Mouse (Mus musculus) lung, embryonic 15.5 days (tissue): ENCODE measurements around the gene Rho. TPM values are rescaled to one million over a fixed set of nuclear protein-coding genes. Genes with fewer than 3 reads are reported as not detected.
A peak's percentile ranks its signal among the peaks of the same experiment; 100 is the strongest.

Experiments used
- ATAC-seq: fragments of 200-750 bp; cut with Nextera tagmentation; 2 replicates; pipeline ENCODE4 v1.8.0; 2017; ENCODE audit warnings: moderate number of reproducible peaks, borderline replicate concordance; ENCODE audit not compliant: low FRiP score, low TSS enrichment; ENCODE audit errors: extremely low read depth
- H3K27ac ChIP-seq: fragments of 300-500 bp; sonication (generic); 2 replicates; pipeline ENCODE4 v1.5.1; 2015; ENCODE audit warnings: moderate library complexity, mild to moderate bottlenecking, inconsistent platforms
- H3K27me3 ChIP-seq: fragments of 300-500 bp; sonication (generic); 2 replicates; pipeline ENCODE4 v1.6.1; 2015; ENCODE audit warnings: inconsistent platforms
- H3K36me3 ChIP-seq: fragments of 300-500 bp; sonication (generic); 2 replicates; pipeline ENCODE4 v1.6.1; 2015; ENCODE audit warnings: inconsistent platforms
- H3K4me1 ChIP-seq: fragments of 300-500 bp; sonication (generic); 2 replicates; pipeline ENCODE4 v1.6.1; 2015; ENCODE audit warnings: inconsistent platforms
- H3K4me2 ChIP-seq: fragments of 300-500 bp; sonication (generic); 2 replicates; pipeline ENCODE4 v1.6.1; 2015; ENCODE audit warnings: inconsistent platforms, mild to moderate bottlenecking, moderate library complexity
- H3K4me3 ChIP-seq: fragments of 300-500 bp; sonication (generic); 2 replicates; pipeline ENCODE4 v1.5.1; 2015; ENCODE audit warnings: mild to moderate bottlenecking, inconsistent platforms
- H3K9ac ChIP-seq: fragments of 300-500 bp; sonication (generic); 2 replicates; pipeline ENCODE4 v1.6.1; 2015; ENCODE audit warnings: inconsistent platforms
- H3K9me3 ChIP-seq: fragments of 300-500 bp; sonication (generic); 2 replicates; pipeline ENCODE4 v1.6.1; 2016; ENCODE audit warnings: inconsistent platforms
- WGBS: fragments of 180-500 bp; shearing (Covaris S2); methylation state at CpG from one replicate; pipeline ENCODE4 v1.1.7; 2015; 5-methylcytosine and 5-hydroxymethylcytosine counted together
- polyA plus RNA-seq: library from polyadenylated mRNA; unstranded; fragments of >200 nt; fragmentation: Nextera tagmentation; extraction: Ambion mirVana; gene quantifications from 2 replicates; pipeline ENCODE4 v1.2.1, GENCODE M21; 2015

The Rho gene
- polyA plus RNA-seq, 1 experiment from 2014 or later: 0.20 TPM

- peak overlapping the region; percentile 41 for H3K4me2 ChIP-seq
- H3K9ac ChIP-seq: peak overlapping the region; percentile 21; the same call in 1 of the 2 replicates
- no peaks in the 10 kb centered on the region for H3K27me3 ChIP-seq
- H3K36me3 ChIP-seq: no peaks in the 10 kb centered on the region
- H3K27ac ChIP-seq: peak overlapping the region; percentile 94
- ATAC-seq: no peak
- H3K9me3 ChIP-seq: no peaks in the 10 kb centered on the region
- no peak overlapping the region; the same call in none of the 2 replicates for H3K4me3 ChIP-seq
- WGBS: 43% methylated on average over 12 of the region's 12 CpGs
- H3K4me1 ChIP-seq: peaks cover 91% of the 10 kb centered on the region
Observed at GRCm38 (mm10) chr6:115986472-115987095, 55.0 kb downstream of the Rho start.

GRCm38 (mm10) chr6:115987096-115987747 is 55.7 kb downstream of the Rho start:
- H3K27me3 ChIP-seq: peaks cover 4% of the 10 kb centered on the region; the same call in 1 of the 2 replicates
- no peaks in the 10 kb centered on the region for H3K9me3 ChIP-seq
- peaks cover 94% of the 10 kb centered on the region for H3K4me1 ChIP-seq
- no peaks in the 10 kb centered on the region for H3K36me3 ChIP-seq
- peak overlapping the region; percentile 41 for H3K4me2 ChIP-seq
- H3K4me3 ChIP-seq: no peak overlapping the region; the same call in 1 of the 2 replicates
- no peak overlapping the region for H3K9ac ChIP-seq
- ATAC-seq: no peak
- WGBS: 45% methylated on average over 9 of the region's 9 CpGs
- peak overlapping the region; percentile 94 for H3K27ac ChIP-seq

GRCm38 (mm10) chr6:115989032-115989431 is 57.5 kb downstream of the Rho start:
- Histone ChIP-seq H3K36me3 (no peaks in the 10 kb centered on the region), H3K27me3 (peaks cover 23% of the 10 kb centered on the region), H3K9ac (no peak overlapping the region), H3K9me3 (no peaks in the 10 kb centered on the region), H3K4me1 (peaks cover 90% of the 10 kb centered on the region), H3K27ac (no peak overlapping the region), H3K4me2 (peak overlapping the region; percentile 86), H3K4me3 (peak overlapping the region; percentile 6; the same call in 1 of the 2 replicates)
- ATAC-seq: no peak
- WGBS: 75% methylated on average over 5 of the region's 5 CpGs

GRCm38 (mm10) chr6:115989607-115990006 is 58.1 kb downstream of the Rho start:
- Histone ChIP-seq H3K36me3 (no peaks in the 10 kb centered on the region), H3K4me2 (peak overlapping the region; percentile 86), H3K4me1 (peaks cover 84% of the 10 kb centered on the region), H3K9ac (0 out of 2 replicates have a peak overlapping the region, but pooled peaks have one; percentile 8), H3K27ac (no peak overlapping the region), H3K4me3 (peak overlapping the region; percentile 6), H3K9me3 (no peaks in the 10 kb centered on the region), H3K27me3 (peaks cover 26% of the 10 kb centered on the region)
- no peak for ATAC-seq
- WGBS: 72% methylated on average over 4 of the region's 4 CpGs

Other genes starting within 250 kb of the Rho start
- 2.6 and 3.1 TPM in 2 replicates for gene Tmem40, start 169.3 kb upstream of the Rho start, polyA plus RNA-seq
- gene Cand2, start 157.2 kb upstream of the Rho start, polyA plus RNA-seq: 32.0 and 32.1 TPM in 2 replicates
- gene Rpl32, start 123.0 kb upstream of the Rho start, polyA plus RNA-seq: 2,081 and 2,182 TPM in 2 replicates
- 1.1 and 1.2 TPM in 2 replicates for gene Efcab12, start 93.3 kb upstream of the Rho start, polyA plus RNA-seq
- 21.0 and 22.6 TPM in 2 replicates for gene Mbd4, start 78.4 kb upstream of the Rho start, polyA plus RNA-seq
- gene Ift122, start 78.3 kb upstream of the Rho start, polyA plus RNA-seq: 21.9 and 24.6 TPM in 2 replicates
- not detected in 2 replicates for gene H1foo, start 13.2 kb downstream of the Rho start, polyA plus RNA-seq
- gene Plxnd1, start 63.3 kb downstream of the Rho start, polyA plus RNA-seq: 49.2 and 53.5 TPM in 2 replicates